Mouse (Mus musculus): Measurements from ENCODE around the gene Zfp865.

DNA sequence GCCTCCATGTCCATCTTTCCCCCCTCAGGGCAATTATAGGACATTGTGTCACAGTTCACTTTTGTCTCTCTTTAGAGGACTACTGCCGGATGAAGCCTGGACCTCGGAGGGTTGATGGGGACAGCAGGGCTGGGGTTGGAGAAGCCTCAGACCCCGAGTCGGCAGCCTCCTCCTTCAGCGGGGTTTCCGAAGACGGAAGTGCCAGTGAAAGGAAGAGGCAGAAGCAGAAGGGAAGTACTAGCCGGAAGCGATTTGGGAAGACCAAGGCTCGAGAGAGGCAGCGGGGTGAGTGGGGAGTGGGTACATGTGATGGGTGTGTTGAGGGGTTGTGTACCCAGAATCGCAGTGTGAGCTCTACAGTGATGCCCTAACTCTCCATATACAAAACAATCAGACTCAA lies 39.2 kb downstream of the Zfp865 start:
- TF ChIP-seq CTCF (IDR thresholded peaks at IDR 0.05; ENCODE audit: extremely low read depth, insufficient read length, insufficient replicate concordance, low read depth, low read length) (no peak), POLR2A (IDR thresholded peaks at IDR 0.05; ENCODE audit: low read depth, low read length) (no peak)
